Comparison of ENCODE assay signal across 8 mouse cellular contexts in genomic region chr13:80961985-80962617, GRCm38 (mm10).
A peak's percentile ranks its signal among the peaks of the same experiment; 100 is the strongest.
DNase-seq lines count a peak whose midpoint lies in the region; ATAC-seq and TF ChIP-seq lines count a peak whose summit lies in the region.

No protein-coding gene starts in this region.

- no peak for DNase-seq in heart, adult 2 months
- no peak for DNase-seq in heart, adult 18-20 months
- peak; percentile 45 for DNase-seq in 3T3-L1 (ENCODE audit: low read depth, low spot score)
- no peak for DNase-seq in adrenal gland, postnatal 14 days
- DNase-seq in ovary, postnatal 14 days (ENCODE audit: low spot score) = no peak
- no peak for DNase-seq in layer of hippocampus, adult 8-10 months (ENCODE audit: low spot score in 2 of 2)

- TF ChIP-seq POLR2A in heart, adult 2 months (IDR thresholded peaks at IDR 0.05; ENCODE audit: insufficient read depth, low read depth, low read length) = no peak

- H3K4me1 ChIP-seq in heart, adult 2 months (ENCODE audit: control insufficient read depth, insufficient read depth, low read length) = peaks cover 4% of the 10 kb centered on the region
- H3K4me1 ChIP-seq in forebrain, embryonic 15.5 days = peaks cover 9% of the 10 kb centered on the region
- no peaks in the 10 kb centered on the region for H3K4me1 ChIP-seq in liver, embryonic 16.5 days (ENCODE audit: control insufficient read depth, low read depth, low read length)

- no peak for ATAC-seq in forebrain, embryonic 15.5 days (replicated peaks)
- no peak for ATAC-seq in liver, embryonic 16.5 days (ENCODE audit: low read depth)

- peak overlapping the region; percentile 91 for H3K4me2 ChIP-seq in forebrain, embryonic 15.5 days (replicated peaks)
- H3K4me2 ChIP-seq in liver, embryonic 16.5 days (ENCODE audit: low read depth, low read length) = peak overlapping the region; percentile 58

- H3K9me3 ChIP-seq in forebrain, embryonic 15.5 days = no peaks in the 10 kb centered on the region
- no peaks in the 10 kb centered on the region for H3K9me3 ChIP-seq in liver, embryonic 16.5 days (replicated peaks; ENCODE audit: control insufficient read depth, low read length)

- intact Hi-C loops in heart, adult 2 months (cut with DNase I) = loop anchor here (1.0 to 10.0 kb wide), 3 partner anchors 80 to 403 kb away; no protein-coding TSS in a partner anchor

- no peaks in the 10 kb centered on the region for H3K36me3 ChIP-seq in heart, adult 2 months (ENCODE audit: control insufficient read depth, insufficient read depth, low read length)
- no peaks in the 10 kb centered on the region for H3K36me3 ChIP-seq in forebrain, embryonic 15.5 days
- H3K36me3 ChIP-seq in liver, embryonic 16.5 days (ENCODE audit: control insufficient read depth, insufficient read depth) = no peaks in the 10 kb centered on the region

- TF ChIP-seq CTCF in heart, adult 2 months (IDR thresholded peaks at IDR 0.05) = no peak

- no peaks in the 10 kb centered on the region for H3K27me3 ChIP-seq in heart, adult 2 months (ENCODE audit: control insufficient read depth, insufficient read depth, low read length)
- H3K27me3 ChIP-seq in forebrain, embryonic 15.5 days = no peaks in the 10 kb centered on the region
- H3K27me3 ChIP-seq in liver, embryonic 16.5 days (ENCODE audit: control insufficient read depth, insufficient read depth, low read depth, low read length) = no peaks in the 10 kb centered on the region; the same call in 1 of the 2 replicates

- H3K79me2 ChIP-seq in heart, adult 2 months (replicated peaks; ENCODE audit: control insufficient read depth, insufficient read depth, low read length) = no peaks in the 10 kb centered on the region

- WGBS in heart, adult 2 months = 49% methylated on average over 7 of the region's 7 CpGs
- WGBS in forebrain, embryonic 15.5 days = 45% methylated on average over 7 of the region's 7 CpGs
- WGBS in liver, embryonic 16.5 days (ENCODE audit: insufficient replicate concordance) = 43% methylated on average over 7 of the region's 7 CpGs

- no peak overlapping the region for H3K9ac ChIP-seq in heart, adult 2 months (ENCODE audit: low read depth, low read length)
- 0 out of 2 replicates have a peak overlapping the region, but pooled peaks have one; percentile 72 for H3K9ac ChIP-seq in forebrain, embryonic 15.5 days (replicated peaks)
- no peak overlapping the region for H3K9ac ChIP-seq in liver, embryonic 16.5 days (ENCODE audit: low read depth, low read length)

- peak overlapping the region; percentile 84 for H3K27ac ChIP-seq in heart, adult 2 months
- no peak overlapping the region for H3K27ac ChIP-seq in forebrain, embryonic 15.5 days (replicated peaks)
- no peak overlapping the region for H3K27ac ChIP-seq in liver, embryonic 16.5 days (ENCODE audit: low read length)

- no peak overlapping the region for H3K4me3 ChIP-seq in heart, adult 2 months
- H3K4me3 ChIP-seq in forebrain, embryonic 15.5 days = peak overlapping the region; percentile 67; the same call in 1 of the 2 replicates
- H3K4me3 ChIP-seq in liver, embryonic 16.5 days (ENCODE audit: low read depth, low read length) = no peak overlapping the region

- no peak for TF ChIP-seq EP300 in heart, adult 2 months (IDR thresholded peaks at IDR 0.05; ENCODE audit: insufficient read depth, low read depth, low read length)
